Mouse (Mus musculus) urinary bladder, adult 2 months (tissue): Measurements from ENCODE around the gene Dzip1. TPM values are rescaled to one million over a fixed set of nuclear protein-coding genes. Genes with fewer than 3 reads are reported as not detected.

Experiments used
- DNase-seq: peaks from one replicate; pipeline ENCODE4 v3.0.0; 2022; ENCODE audit warnings: low spot score
- polyA plus RNA-seq: library from polyadenylated mRNA; depleted of rRNA; stranded (reverse); fragments of >200 nt; gene quantifications from 2 replicates; pipeline ENCODE4 v1.2.3, GENCODE M21; 2012

Dzip1 gene
- polyA plus RNA-seq, 1 experiment = 21.5 TPM

DNA sequence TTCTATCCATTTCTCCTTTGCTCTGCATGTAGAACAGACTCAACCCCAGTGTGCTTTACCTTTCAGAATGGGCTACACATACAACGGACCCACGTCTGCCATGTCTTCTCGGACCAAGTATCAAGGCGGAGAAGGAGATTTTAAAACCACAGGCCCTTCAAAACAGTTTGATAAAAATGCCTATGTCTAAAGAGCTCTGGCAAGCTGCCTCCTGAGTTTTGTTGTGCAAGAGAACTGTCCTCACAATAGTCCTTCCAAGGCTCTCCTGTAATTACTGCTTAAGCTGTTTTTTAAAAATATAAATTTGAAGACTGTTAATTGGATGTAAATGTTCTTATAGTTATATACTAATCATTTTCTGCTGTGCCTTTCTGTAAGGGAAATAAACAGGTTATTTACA, 51.1 kb downstream of the Dzip1 start:
- DNase-seq = no peak

GRCm38 (mm10) chr14:118869712-118870111, 55.5 kb downstream of the Dzip1 start:
- no peak for DNase-seq

DNA sequence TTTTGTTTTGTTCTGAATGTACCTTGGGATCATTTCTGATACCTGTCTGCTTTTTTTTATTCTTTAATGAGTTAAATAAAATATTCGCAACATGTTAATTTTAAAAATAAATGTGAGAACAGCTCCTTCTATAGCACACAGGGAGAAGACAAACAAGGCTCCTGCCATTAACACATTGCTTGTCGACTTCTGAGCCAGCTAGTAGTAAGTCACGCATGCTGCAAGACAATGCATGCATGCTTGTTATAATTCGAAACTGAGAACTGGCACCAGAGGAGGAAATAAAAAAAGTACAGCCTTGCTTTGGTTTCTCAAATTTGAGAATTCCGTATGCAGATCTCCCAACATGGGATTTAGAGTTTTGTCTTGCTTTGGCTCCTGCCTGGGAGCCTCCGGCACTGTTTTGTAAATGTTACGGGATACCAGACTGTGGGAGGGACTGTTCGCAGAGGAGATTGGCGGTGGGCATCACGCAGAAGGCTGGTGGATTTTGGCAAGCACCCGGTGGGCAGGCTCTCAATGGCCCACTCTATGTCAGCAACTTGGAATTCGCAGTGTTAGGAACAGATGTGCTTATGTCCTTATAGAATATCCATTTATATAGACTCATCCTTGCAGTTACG, 57.0 kb downstream of the Dzip1 start:
- DNase-seq = no peak

GRCm38 (mm10) chr14:118867366-118867765, 57.9 kb downstream of the Dzip1 start:
- no peak for DNase-seq

DNA sequence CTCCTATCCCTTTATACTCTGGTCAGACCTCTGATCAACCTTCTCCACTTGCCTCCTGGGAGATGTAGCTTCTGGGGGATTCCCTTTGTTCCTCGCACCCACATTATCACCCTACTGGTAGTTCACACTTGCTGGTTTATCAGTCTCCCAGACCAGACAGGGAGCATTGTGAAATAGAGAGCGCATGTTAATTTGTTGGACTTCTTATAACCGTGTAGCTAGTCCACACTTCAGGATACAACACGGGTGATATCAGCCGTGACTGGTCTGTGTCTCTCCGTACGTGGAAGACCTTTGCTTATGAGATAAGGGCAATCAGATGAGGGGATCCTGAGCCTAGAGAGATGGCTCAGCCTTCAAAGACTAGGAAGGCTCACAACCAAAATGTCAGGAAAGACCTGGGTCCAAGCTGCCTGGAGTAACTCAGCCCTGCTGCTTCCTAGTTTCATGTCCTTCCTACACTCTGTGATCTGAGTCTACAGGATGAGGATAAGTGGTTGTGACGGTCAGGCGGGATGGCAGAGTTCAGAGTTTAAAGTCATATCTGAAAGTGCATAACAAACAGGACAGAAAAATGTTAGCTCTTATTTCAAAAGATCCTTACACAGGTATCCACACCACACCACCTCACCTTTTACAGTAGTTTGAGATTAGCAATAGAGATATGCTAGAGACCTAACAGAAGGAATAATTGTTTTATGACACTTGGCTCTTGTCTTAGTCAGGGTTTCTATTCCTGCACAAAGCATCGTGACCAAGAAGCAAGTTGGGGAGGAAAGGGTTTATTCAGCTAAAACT, 59.0 kb downstream of the Dzip1 start:
- no peak for DNase-seq

- no peak for DNase-seq
Measured at GRCm38 (mm10) chr14:118864905-118865304, 60.4 kb downstream of the Dzip1 start.

DNA sequence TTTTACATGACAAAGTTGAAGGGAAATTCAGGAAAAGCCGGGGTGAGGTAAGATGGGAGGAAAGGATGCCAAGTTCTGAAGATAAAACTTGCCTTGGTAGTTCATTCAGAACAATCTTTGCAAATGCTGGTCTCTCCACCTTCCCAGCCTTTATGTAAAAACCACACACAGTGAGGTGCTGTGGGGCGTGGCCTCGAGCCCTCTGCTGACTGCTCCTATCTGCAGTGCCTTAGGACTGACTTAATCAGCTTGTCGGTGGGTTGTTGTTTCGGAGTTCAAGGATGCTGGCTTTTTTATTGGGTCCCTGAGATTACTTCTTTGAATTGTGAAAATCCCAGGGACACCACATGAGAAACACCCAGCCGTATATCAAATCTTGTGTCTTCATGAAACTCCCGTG, 63.0 kb downstream of the Dzip1 start:
- no peak for DNase-seq

- no peak for DNase-seq
Measured at GRCm38 (mm10) chr14:118858318-118858717, 66.9 kb downstream of the Dzip1 start.

DNA sequence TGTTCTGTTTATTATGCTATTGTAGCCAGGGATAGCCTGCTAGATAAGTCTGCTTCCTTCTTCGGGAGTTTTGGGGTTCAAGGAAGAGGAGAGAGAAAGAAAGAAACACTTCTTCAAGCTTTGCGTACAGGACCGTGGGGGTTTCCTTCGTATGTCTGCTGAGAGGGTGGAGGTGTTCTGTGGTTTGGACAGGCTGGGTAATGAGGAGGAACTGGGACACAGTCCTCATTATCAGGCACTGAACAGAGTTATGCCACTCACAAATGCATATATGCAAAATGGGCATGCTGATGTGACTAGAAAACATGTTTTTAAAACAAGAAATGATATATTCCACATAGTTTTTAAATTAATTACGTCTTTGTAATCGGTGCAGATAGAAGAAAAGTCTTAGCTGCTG, 68.7 kb downstream of the Dzip1 start:
- DNase-seq = no peak

DNA sequence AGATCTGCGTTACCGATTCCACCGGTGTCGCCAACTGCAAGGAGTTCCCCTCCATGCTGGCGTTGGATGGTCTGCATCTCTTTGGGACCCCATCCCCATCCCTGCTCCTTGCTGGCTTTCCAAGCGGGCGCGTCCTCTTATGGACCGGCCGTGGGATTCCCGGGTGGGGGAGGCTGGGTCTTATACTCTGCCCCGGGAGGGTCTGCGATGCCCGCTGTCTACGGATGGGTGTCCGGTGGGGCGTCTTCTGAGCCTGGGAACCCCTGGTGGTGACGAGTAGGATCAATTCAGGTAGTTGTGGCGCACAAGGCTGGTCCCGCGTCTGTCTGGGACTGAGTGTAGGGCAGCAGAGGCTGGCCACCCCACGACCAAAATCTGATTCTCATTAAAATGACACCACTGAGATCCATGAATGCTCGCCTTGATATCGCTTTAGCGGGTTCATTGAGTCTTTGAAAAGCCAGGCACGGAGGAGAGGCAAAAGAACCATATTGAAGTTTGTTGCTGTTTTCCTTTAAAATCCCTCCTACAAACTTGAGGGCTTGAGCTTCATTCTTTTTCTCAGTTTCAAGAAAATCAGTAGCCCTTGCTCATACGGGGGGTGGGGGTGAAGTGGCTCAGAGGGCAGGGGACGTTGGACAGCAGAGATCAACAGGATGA, 70.0 kb downstream of the Dzip1 start:
- no peak for DNase-seq

DNA sequence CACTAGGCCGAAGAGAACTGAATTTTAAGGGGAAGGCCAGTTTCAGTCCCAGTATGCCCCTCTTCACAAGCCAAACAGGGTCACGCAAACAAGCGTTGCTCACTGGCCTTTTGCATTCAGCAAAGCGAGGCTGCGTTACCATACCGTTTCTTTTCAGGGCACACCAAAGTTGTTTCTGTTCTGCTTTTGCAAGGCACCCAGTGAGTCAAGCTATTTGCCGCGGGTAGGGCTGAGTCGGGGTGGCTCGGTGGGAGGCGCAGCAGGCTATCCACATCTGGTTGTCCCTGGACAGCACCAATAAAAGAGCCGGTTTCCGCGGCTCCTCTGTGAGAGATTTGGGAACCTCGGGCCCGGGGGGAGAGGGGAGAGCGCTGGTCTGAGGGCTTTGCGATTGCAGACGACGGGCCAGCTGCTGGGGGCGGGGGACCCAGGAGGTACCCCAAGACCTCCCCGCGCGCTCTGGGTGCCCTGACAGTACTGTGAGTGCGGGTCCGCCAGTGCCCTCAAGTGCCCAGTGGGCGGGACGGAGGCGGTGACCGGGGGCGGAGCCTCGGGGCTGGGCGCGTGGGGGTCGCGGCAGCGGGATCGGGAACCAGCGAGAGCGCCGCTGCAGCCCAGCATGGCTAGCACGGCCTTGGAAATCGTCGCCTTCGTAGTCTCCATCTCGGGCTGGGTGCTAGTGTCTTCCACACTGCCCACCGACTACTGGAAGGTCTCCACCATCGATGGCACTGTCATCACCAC, 70.7 kb downstream of the Dzip1 start:
- DNase-seq = peak; percentile 43

DNA sequence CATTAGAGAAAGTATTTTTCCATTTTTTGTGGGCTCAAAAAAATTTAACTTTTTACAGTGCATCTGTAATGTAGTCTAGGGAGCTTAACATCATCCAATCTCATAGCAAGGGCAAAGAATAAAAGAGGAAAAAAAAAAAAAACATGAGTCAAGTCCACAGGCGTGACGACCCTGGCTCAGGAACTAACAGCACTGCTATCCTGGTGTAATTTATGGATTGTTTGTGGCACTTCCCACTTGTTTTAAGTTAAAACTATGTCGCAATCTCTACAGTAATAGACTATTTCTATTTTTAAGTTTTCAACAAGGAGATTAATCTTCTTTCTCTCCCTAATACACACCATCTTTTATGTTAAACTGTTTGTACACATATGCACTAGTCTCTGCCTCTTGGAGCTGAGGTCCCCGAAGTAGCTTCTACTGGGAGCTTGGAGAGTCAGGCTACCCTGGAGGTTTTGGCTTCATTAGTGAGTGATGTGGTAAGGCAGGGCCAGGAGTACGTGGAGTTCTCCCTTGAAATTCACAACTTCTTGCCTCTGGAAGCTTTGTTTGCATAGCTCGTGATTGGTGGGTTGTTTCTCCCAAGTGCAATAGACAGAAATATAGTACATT, 73.7 kb downstream of the Dzip1 start:
- no peak for DNase-seq

GRCm38 (mm10) chr14:118850696-118851035, 74.6 kb downstream of the Dzip1 start:
- no peak for DNase-seq

DNA sequence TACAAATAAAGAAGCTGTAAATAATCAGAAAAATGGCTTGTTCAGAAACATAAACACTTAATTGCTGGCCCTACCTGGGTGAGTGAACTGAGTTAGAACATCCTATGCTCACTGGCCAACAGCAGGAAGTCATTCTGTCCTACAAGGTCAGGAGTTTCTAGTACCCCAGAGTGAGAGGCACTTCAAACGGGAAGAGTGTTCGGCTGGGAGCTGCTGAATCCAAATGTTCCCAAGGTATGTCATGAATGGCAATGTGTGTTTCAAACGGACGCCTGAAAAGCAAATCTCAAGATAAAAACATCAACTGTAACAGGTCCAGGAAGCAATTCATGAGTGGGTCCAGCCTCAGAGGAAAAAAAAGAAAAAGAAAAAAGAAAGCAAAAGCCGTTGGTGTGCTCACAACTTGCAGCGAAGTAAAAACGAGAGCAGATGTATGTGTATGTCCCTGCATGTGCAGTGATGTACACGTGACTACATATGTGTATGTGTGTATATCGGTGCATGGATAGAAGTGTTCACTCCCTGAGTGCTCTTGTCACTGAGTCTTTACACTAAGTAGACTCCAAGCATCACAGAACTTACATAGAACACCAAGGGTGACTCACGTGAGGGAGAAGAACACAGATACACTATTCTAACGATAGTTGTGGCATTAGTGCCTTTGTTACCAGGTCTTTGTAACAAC, 75.1 kb downstream of the Dzip1 start:
- DNase-seq = no peak

DNA sequence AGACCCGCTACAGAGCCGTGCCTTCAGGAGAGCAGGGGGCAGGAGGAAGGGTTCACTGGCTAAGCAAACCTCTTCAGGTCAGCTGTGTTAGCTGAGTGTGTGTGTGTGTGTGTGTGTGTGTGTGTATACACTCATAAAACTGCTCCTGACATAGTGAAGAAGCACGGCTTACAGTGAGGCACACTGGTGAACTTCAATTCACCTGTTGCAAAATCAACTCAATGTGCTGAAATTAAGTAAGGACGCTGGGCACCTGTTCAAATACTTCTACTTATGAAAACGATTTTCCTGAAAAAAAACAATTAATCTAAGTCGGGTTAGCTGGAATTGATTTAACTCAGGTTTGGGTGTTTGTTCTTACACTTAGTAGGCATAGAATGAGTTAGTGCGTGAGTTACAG, 77.1 kb downstream of the Dzip1 start:
- DNase-seq = no peak

GRCm38 (mm10) chr14:118846834-118847233, 78.4 kb downstream of the Dzip1 start:
- DNase-seq = no peak

GRCm38 (mm10) chr14:118842353-118842752, 82.9 kb downstream of the Dzip1 start:
- DNase-seq = no peak

GRCm38 (mm10) chr14:118840027-118840426, 85.2 kb downstream of the Dzip1 start:
- DNase-seq = no peak

DNA sequence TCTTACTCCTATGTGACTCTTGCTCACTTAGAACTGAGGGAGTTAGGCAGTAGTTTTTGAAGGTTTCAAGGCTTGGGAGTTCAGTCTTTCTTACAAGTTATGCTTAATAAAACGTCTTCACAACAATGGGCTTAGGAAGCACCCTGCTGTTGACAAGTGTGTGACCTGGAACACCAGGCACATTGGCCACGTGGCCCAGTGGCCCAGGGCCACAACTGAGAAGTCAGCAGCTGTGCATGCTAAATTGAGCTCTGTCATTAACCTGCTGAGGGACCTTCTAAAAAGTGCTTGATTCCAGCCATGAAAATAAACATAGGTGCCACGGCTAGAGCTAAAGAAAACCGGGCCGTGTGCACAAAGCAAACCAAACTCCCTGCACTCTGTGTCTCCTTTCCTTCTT, 85.8 kb downstream of the Dzip1 start:
- DNase-seq = no peak

GRCm38 (mm10) chr14:118838556-118839120, 86.6 kb downstream of the Dzip1 start:
- no peak for DNase-seq

DNA sequence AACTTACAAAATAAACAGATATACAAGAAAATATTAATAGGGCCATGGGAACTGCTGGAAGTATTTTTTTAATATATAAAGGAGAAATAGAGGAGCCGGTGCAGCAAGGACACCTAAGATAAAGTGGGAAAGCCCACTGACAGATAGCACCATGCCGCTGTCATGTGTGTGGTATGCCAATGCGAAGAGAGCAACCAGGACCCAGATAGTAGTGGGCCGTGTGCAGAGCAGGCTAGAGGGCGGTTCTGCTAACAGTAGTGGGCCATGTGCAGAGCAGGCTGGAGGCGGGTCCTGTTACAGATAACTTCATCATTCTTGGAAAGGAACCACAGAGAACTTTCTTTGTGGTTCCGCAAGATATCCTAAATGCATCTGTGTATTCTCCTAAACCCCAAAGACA, 88.5 kb downstream of the Dzip1 start:
- DNase-seq = no peak
